Mouse (Mus musculus) embryo, embryonic 11.5 days (tissue): ENCODE measurements around the gene Ntm.
A peak's percentile ranks its signal among the peaks of the same experiment; 100 is the strongest.

Experiments
- DNase-seq: peaks from one replicate; pipeline ENCODE4 v3.0.0-alpha.2; 2012; ENCODE audit warnings: low read depth, low spot score

The Ntm gene

GRCm38 (mm10) chr9:29332296-29333090 lies 630.4 kb downstream of the Ntm start:
- no peak for DNase-seq

- no peak for DNase-seq
Observed at GRCm38 (mm10) chr9:29330486-29330885, 632.5 kb downstream of the Ntm start.

DNA sequence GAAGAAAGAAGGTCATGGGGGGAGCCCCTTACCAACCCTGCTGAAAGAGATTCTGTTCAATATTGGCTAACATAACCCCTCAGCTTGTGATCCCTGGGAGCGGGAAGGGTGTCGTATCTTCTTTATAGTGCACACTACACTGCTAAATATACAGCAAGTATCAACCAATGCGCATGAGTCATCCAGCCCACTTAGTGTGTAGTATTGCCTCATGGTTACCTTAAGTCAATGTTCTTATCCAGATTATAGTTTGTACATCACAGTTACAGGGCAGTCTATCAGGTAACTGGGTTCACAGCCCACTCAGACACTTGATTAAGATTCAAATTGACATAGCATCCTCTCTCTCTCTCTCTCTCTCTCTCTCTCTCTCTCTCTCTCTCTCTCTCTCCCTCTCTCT lies 636.7 kb downstream of the Ntm start:
- DNase-seq = no peak

- DNase-seq = no peak
Observed at GRCm38 (mm10) chr9:29325137-29325536, 637.8 kb downstream of the Ntm start.

- no peak for DNase-seq
Observed at GRCm38 (mm10) chr9:29319197-29319596, 643.7 kb downstream of the Ntm start.

DNA sequence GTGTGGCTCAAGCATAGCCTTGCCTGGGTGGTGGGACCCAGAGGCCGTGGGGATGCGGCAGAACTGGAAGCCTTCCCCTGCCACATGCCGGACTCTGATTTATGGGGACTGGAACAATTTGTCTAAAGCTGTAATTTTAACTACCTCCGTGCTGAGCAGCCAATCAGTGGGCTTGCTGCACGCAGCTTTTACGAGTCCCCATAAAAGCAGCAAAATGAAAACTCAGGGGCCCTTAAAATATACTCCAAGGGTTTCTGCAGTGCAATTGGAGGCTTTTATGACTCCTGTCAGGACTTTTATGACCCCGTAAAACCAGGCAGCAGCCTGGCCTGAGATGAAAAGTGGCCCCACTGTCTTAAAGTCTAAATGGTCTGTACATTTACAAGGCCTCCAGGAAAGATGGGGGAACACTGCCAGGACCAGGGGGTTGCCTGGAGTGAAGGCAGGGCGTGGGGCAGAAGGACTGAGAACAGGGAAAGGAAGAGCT lies 644.2 kb downstream of the Ntm start:
- DNase-seq = peak; percentile 56

- DNase-seq = peak; percentile 43
Observed at GRCm38 (mm10) chr9:29317623-29318022, 645.3 kb downstream of the Ntm start.

- no peak for DNase-seq
Observed at GRCm38 (mm10) chr9:29315842-29316241, 647.1 kb downstream of the Ntm start.

DNA sequence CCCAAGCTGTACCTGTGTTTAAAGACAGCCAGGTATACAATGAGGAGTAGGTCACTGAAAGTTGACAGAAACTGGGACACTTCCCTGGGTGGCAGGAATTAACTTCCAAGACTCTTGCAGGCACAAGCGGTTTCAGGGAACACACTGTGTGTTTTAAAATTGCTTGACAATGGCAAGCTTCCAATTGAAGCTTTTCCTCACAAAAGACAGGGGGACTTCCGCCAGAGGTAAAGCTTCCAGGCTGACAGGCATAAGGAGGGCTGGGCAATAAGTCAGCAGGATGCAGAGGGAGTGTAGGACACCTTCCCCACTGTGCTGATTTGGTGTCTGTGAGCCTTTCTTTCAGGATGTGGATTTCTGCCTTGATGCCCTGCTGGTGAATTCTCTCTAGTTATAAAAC lies 656.0 kb downstream of the Ntm start:
- no peak for DNase-seq

- no peak for DNase-seq
Observed at GRCm38 (mm10) chr9:29298340-29298739, 664.6 kb downstream of the Ntm start.

GRCm38 (mm10) chr9:29296752-29297151 lies 666.2 kb downstream of the Ntm start:
- DNase-seq = no peak

DNA sequence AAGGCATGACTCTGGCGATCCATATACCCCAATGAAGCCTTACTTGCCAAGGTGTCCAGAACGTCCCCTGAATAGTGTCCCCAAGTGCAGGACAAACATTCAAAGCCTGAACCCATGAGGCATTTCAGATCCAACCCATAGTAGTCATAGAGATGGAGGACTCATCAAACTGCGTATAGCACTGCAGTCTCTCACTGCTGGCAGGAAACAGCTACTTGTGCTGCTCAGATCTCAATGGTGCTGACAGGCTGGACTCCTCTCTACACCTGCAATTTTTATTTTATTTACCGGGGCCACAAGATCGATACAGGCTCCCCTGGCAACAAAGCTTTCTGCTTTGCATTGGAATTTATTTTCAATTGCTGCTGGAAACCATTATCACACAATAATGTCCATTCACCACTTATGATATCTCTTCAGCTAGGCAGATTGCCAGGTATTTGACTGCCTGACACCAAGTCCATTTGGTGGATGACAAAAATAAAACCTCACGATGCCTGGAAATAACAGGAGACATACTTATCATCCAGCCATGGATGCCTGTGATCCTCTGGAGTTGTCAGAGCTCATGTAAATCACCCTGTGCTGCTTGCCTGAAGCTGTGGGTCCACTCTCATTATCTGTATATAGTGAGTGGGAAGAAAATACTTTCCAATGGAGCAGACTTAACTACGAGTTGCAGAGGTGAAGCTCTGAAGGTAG lies 674.8 kb downstream of the Ntm start:
- no peak for DNase-seq

DNA sequence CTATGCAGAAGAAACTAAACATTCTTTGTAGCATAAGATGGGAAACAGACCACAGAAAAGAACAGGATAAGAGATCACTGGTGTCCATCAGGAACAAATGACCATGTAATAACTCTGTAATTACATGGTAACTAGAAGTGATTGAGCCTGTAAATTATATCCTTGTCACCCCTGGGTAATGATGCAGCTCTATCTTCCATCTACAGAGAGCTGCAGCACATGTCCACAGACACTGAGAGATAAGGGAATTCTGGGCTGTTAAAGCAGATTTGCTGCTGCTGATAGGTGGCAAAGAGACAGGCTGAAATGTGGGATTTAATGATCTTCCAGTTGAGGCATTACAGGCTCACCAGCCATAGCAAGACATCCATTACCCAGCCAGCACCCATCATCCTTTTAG lies 677.8 kb downstream of the Ntm start:
- no peak for DNase-seq

DNA sequence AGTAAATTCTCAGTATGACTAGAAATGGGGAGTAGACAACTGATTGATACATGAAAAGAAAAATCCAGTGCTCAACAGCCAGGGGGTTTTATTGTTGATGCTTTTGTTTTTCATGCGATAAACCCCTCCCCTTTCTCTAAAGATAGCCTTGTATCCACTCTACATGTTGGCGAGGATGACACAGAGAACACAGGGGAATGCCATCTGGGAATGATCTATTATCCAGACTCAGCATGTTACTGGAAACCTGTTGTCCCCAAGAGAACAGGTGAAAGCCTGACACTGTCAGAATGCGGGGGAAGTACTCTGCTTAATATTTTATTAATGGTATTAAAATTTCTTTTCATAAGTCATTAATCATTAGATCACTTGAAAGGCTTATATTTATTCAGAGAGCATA lies 690.1 kb downstream of the Ntm start:
- DNase-seq = no peak

DNA sequence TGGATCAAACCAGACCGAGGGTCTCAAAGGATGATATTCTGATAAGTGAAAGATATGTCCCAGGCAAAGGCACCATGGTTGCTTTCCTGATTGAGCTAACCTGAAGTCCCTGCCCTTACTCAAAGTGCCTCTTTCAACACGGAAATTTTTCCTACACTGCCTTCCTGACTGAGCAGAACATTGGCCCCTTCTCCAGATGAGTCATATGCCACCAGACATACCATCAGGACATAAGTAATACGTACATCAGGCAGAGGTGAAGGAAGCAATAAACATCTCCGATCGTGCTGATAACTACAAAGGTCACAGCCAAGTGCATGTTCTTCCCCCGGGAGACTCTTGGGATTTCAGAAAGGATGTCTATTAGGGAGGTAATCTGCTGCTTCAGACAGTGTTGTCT lies 693.0 kb downstream of the Ntm start:
- no peak for DNase-seq

- DNase-seq = no peak
Observed at GRCm38 (mm10) chr9:29269277-29269646, 693.7 kb downstream of the Ntm start.

- DNase-seq = no peak
Observed at GRCm38 (mm10) chr9:29268583-29269276, 694.2 kb downstream of the Ntm start.

GRCm38 (mm10) chr9:29267663-29268062 lies 695.3 kb downstream of the Ntm start:
- no peak for DNase-seq

GRCm38 (mm10) chr9:29265177-29265576 lies 697.8 kb downstream of the Ntm start:
- no peak for DNase-seq

DNA sequence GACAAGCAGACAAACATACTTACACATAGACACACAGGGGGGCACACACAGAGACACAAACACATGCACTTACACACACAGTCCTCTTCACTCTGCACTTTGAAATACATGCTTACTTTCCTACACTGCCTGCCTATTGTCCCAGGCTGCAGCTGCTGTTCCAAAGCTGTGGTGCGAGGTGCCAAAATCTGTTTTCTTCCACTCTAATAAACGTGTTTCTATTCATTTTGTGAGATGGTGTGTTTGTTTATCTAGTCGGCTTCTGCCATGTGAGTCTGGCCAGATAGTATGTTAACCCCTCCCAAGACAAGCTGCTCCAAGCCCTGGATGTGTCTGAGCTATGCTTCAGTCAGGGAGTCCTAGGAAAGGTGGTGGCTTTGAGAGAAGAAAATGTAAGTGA lies 700.1 kb downstream of the Ntm start:
- no peak for DNase-seq

- DNase-seq = no peak
Observed at GRCm38 (mm10) chr9:29252866-29253265, 710.1 kb downstream of the Ntm start.

DNA sequence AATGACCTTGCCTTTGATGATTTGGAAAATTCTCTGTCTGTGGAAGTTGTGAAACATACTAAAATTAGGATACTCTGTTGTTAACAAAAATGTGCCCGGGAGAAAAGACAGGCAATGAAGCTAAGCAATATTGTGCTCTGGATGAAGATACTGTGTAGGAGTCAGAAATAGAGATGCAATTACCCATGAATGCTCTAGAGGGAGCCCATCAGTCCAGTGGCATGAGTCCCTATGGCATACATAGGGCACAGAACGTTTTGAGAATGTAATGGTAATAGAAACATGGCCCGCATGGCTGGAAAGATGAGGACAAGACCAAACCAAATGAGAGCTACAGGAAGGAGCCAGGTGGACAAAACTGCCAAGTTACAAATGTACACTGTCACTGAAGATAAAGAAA lies 712.1 kb downstream of the Ntm start:
- DNase-seq = no peak

- DNase-seq = no peak
Observed at GRCm38 (mm10) chr9:29247812-29248211, 715.1 kb downstream of the Ntm start.
